Mouse (Mus musculus) forelimb bud, embryonic 11.5 days (tissue): Measurements from ENCODE around the gene Polr3e.

Source experiments
- DNase-seq: peaks from one replicate; pipeline ENCODE4 v3.0.0-alpha.2; 2012; ENCODE audit warnings: low read depth, low spot score

Gene Polr3e

GRCm38 (mm10) chr7:120917592-120918461, at the start of gene Polr3e:
Gene Polr3e (plus strand): TSS chr7:120917744.
- DNase-seq: peak; percentile 98

GRCm38 (mm10) chr7:120869883-120870282, 47.7 kb upstream of the Polr3e start:
- DNase-seq: no peak

- DNase-seq: no peak
Measured at GRCm38 (mm10) chr7:120870431-120871008, 47.0 kb upstream of the Polr3e start.

GRCm38 (mm10) chr7:120873083-120873482, 44.5 kb upstream of the Polr3e start:
- DNase-seq: no peak

- no peak for DNase-seq
Measured at GRCm38 (mm10) chr7:120874021-120874420, 43.5 kb upstream of the Polr3e start.

- no peak for DNase-seq
Measured at GRCm38 (mm10) chr7:120874764-120875539, 42.6 kb upstream of the Polr3e start.

GRCm38 (mm10) chr7:120875540-120876388, 41.8 kb upstream of the Polr3e start:
- no peak for DNase-seq

- DNase-seq: no peak
Measured at GRCm38 (mm10) chr7:120878271-120878670, 39.3 kb upstream of the Polr3e start.

- DNase-seq: no peak
Measured at GRCm38 (mm10) chr7:120879972-120880371, 37.6 kb upstream of the Polr3e start.

GRCm38 (mm10) chr7:120880770-120881169, 36.8 kb upstream of the Polr3e start:
- DNase-seq: no peak

- no peak for DNase-seq
Measured at GRCm38 (mm10) chr7:120881451-120881850, 36.1 kb upstream of the Polr3e start.

GRCm38 (mm10) chr7:120882674-120883073, 34.9 kb upstream of the Polr3e start:
- no peak for DNase-seq

- DNase-seq: no peak
Measured at GRCm38 (mm10) chr7:120883523-120884290, 33.8 kb upstream of the Polr3e start.

GRCm38 (mm10) chr7:120884746-120885145, 32.8 kb upstream of the Polr3e start:
- no peak for DNase-seq

GRCm38 (mm10) chr7:120893123-120893522, 24.4 kb upstream of the Polr3e start:
- no peak for DNase-seq

- DNase-seq: no peak
Measured at GRCm38 (mm10) chr7:120897054-120897453, 20.5 kb upstream of the Polr3e start.

- DNase-seq: no peak
Measured at GRCm38 (mm10) chr7:120897711-120898335, 19.7 kb upstream of the Polr3e start.

GRCm38 (mm10) chr7:120900191-120900590, 17.4 kb upstream of the Polr3e start:
- no peak for DNase-seq

GRCm38 (mm10) chr7:120901701-120902100, 15.8 kb upstream of the Polr3e start:
- no peak for DNase-seq

GRCm38 (mm10) chr7:120902931-120903330, 14.6 kb upstream of the Polr3e start:
- no peak for DNase-seq
